Mouse (Mus musculus): ENCODE data around the gene Rai1. TPM values are rescaled to one million over a fixed set of nuclear protein-coding genes. Genes with fewer than 3 reads are reported as not detected.

Rai1 gene
- polyA plus RNA-seq, 1 experiment, result 123 TPM

DNA sequence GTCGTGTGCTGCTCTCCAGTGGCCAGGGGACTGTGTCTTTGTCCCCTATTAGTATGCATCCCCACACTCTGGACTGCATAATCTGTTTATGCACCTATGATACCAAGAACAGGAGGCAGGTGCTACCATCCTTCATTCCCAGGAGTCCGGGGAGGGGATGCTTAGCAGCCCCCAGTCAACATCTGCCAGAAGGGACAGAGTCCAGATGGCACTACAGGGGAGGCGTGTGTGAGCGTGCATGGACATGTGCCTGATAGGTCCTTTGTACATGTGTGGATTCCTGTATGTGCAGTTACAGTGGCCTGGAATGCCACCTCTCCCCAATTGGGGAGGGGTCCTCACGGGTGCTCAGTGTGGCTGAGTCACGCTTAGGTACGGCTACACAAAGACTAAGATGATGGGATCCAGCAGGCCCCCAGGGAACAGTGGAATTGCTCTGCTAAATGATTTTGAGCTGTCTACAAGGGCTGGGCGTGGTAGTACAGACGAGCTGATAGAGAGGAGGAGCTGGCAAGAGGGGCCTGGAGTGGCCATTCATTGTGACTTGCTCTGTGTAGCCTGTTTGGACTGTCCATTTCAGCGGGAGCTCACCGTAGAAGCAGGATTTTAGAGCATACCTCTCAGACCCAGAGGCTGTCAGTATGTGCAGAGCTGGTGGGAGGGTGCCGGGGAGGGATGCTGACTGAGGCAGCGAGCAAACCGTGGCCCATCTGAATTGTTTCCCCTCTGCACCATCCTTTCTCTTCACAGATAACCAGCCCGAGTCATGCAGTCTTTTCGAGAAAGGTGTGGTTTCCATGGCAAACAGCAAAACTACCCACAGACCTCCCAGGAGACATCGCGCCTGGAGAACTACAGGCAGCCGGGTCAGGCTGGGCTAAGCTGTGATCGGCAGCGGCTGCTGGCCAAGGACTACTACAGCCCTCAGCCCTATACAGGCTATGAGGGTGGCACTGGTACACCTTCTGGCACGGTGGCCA lies 79.8 kb downstream of the Rai1 start:
- peak overlapping the region; percentile 23 for H3K27ac ChIP-seq (ENCODE audit: insufficient read depth, low read depth, low read length)
- no peak overlapping the region for H3K4me3 ChIP-seq (ENCODE audit: insufficient read depth, low read depth, low read length)
- peaks cover 84% of the 10 kb centered on the region for H3K4me1 ChIP-seq (ENCODE audit: control insufficient read depth, insufficient read depth, low read length)
- no peak for TF ChIP-seq CTCF (IDR thresholded peaks at IDR 0.05; ENCODE audit: insufficient read depth, low read depth, low read length)
- no peak for TF ChIP-seq POLR2A (IDR thresholded peaks at IDR 0.05; ENCODE audit: insufficient read depth, low read depth, low read length)
- WGBS, result 42% methylated on average over 22 of the region's 22 CpGs

- no peak for TF ChIP-seq CTCF (IDR thresholded peaks at IDR 0.05; ENCODE audit: insufficient read depth, low read depth, low read length)
- no peak for TF ChIP-seq POLR2A (IDR thresholded peaks at IDR 0.05; ENCODE audit: insufficient read depth, low read depth, low read length)
- 68% methylated on average over 20 of the region's 20 CpGs for WGBS
- H3K4me3 ChIP-seq (ENCODE audit: insufficient read depth, low read depth, low read length), result no peak overlapping the region
- H3K27ac ChIP-seq (ENCODE audit: insufficient read depth, low read depth, low read length), result peak overlapping the region; percentile 23
- peaks cover 84% of the 10 kb centered on the region for H3K4me1 ChIP-seq (ENCODE audit: control insufficient read depth, insufficient read depth, low read length)
These were observed 80.8 kb downstream of the Rai1 start for GRCm38 (mm10) chr11:60185396-60186231.

GRCm38 (mm10) chr11:60187070-60187469 lies 82.3 kb downstream of the Rai1 start:
- H3K4me1 ChIP-seq (ENCODE audit: control insufficient read depth, insufficient read depth, low read length), result peaks cover 76% of the 10 kb centered on the region
- WGBS, result 57% methylated on average over 11 of the region's 11 CpGs
- TF ChIP-seq POLR2A (IDR thresholded peaks at IDR 0.05; ENCODE audit: insufficient read depth, low read depth, low read length), result no peak
- TF ChIP-seq CTCF (IDR thresholded peaks at IDR 0.05; ENCODE audit: insufficient read depth, low read depth, low read length), result no peak
- H3K4me3 ChIP-seq (ENCODE audit: insufficient read depth, low read depth, low read length), result no peak overlapping the region
- no peak overlapping the region for H3K27ac ChIP-seq (ENCODE audit: insufficient read depth, low read depth, low read length)

GRCm38 (mm10) chr11:60188275-60188853 lies 83.6 kb downstream of the Rai1 start:
- H3K27ac ChIP-seq (ENCODE audit: insufficient read depth, low read depth, low read length), result no peak overlapping the region
- H3K4me1 ChIP-seq (ENCODE audit: control insufficient read depth, insufficient read depth, low read length), result peaks cover 69% of the 10 kb centered on the region
- WGBS, result 83% methylated on average over 25 of the region's 25 CpGs
- H3K4me3 ChIP-seq (ENCODE audit: insufficient read depth, low read depth, low read length), result no peak overlapping the region
- TF ChIP-seq POLR2A (IDR thresholded peaks at IDR 0.05; ENCODE audit: insufficient read depth, low read depth, low read length), result no peak
- TF ChIP-seq CTCF (IDR thresholded peaks at IDR 0.05; ENCODE audit: insufficient read depth, low read depth, low read length), result no peak

- WGBS, result 46% methylated on average over 21 of the region's 21 CpGs
- no peak for TF ChIP-seq POLR2A (IDR thresholded peaks at IDR 0.05; ENCODE audit: insufficient read depth, low read depth, low read length)
- no peak for TF ChIP-seq CTCF (IDR thresholded peaks at IDR 0.05; ENCODE audit: insufficient read depth, low read depth, low read length)
- no peak overlapping the region for H3K27ac ChIP-seq (ENCODE audit: insufficient read depth, low read depth, low read length)
- H3K4me1 ChIP-seq (ENCODE audit: control insufficient read depth, insufficient read depth, low read length), result peaks cover 57% of the 10 kb centered on the region
- H3K4me3 ChIP-seq (ENCODE audit: insufficient read depth, low read depth, low read length), result no peak overlapping the region
These were observed 84.8 kb downstream of the Rai1 start for GRCm38 (mm10) chr11:60189501-60190040.

- TF ChIP-seq CTCF (IDR thresholded peaks at IDR 0.05; ENCODE audit: insufficient read depth, low read depth, low read length) (no peak), POLR2A (IDR thresholded peaks at IDR 0.05; ENCODE audit: insufficient read depth, low read depth, low read length) (no peak)
- Histone ChIP-seq H3K27ac (ENCODE audit: insufficient read depth, low read depth, low read length) (no peak overlapping the region), H3K4me1 (ENCODE audit: control insufficient read depth, insufficient read depth, low read length) (peaks cover 52% of the 10 kb centered on the region), H3K4me3 (ENCODE audit: insufficient read depth, low read depth, low read length) (no peak overlapping the region)
- WGBS, result 94% methylated on average over 17 of the region's 17 CpGs
These were observed 85.3 kb downstream of the Rai1 start for GRCm38 (mm10) chr11:60190055-60190641.

GRCm38 (mm10) chr11:60192534-60192933 lies 87.7 kb downstream of the Rai1 start:
- 65% methylated on average over 6 of the region's 6 CpGs for WGBS
- H3K4me1 ChIP-seq (ENCODE audit: control insufficient read depth, insufficient read depth, low read length), result peaks cover 29% of the 10 kb centered on the region
- no peak overlapping the region for H3K27ac ChIP-seq (ENCODE audit: insufficient read depth, low read depth, low read length)
- H3K4me3 ChIP-seq (ENCODE audit: insufficient read depth, low read depth, low read length), result no peak overlapping the region
- TF ChIP-seq CTCF (IDR thresholded peaks at IDR 0.05; ENCODE audit: insufficient read depth, low read depth, low read length) (no peak), POLR2A (IDR thresholded peaks at IDR 0.05; ENCODE audit: insufficient read depth, low read depth, low read length) (no peak)

DNA sequence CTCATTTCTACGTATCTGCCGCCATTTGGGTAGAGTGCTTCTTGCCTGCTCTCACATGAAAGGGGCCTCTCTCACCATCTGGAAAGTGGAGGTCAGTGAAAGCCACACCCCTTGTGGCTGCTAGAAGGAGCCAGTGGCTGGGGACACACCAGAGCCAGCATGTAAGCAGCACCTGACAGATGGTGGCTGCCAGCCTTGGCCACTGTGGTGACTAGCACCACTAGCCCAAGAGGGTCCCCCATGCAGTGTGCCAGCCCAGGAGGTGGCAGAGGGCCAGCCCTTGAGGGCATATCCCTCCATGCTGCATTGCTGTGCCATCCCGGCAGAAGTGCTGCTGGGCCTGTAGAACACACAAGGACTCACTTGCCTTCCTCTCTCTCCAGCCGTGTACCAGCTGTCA lies 88.7 kb downstream of the Rai1 start:
- no peak overlapping the region for H3K4me3 ChIP-seq (ENCODE audit: insufficient read depth, low read depth, low read length)
- TF ChIP-seq CTCF (IDR thresholded peaks at IDR 0.05; ENCODE audit: insufficient read depth, low read depth, low read length), result no peak
- peaks cover 21% of the 10 kb centered on the region for H3K4me1 ChIP-seq (ENCODE audit: control insufficient read depth, insufficient read depth, low read length)
- WGBS, result 70% methylated on average over 4 of the region's 4 CpGs
- H3K27ac ChIP-seq (ENCODE audit: insufficient read depth, low read depth, low read length), result no peak overlapping the region
